Mouse (Mus musculus) left cerebral cortex, postnatal 10 days (tissue): ENCODE measurements at regions not wholly inside any gene's neighbourhood (a gene's known extent, or its start where the extent isn't known, plus 50 kb on each side); places are given as distances from the start of the nearest gene placed in this dataset.
A peak's percentile ranks its signal among the peaks of the same experiment; 100 is the strongest.
"Not testable (repeated sequence)": the region's sequence is repeated elsewhere in the genome, so short reads cannot be mapped to it uniquely, and the experiment has no call there.

ENCODE experiments used
- DNase-seq, 2 experiments: peaks; one replicate each; pipeline ENCODE4 v3.0.0; 2021 to 2022; ENCODE audit warnings: low spot score in 2 of 2, mixed read lengths in 1 of 2; ENCODE audit errors: extremely low spot score in 1 of 2
- intact Hi-C: fragments of 180-260 bp; cut with DNase I; formaldehyde crosslinking; loops from one replicate; pipeline ENCODE4 v1.15.1; 2025

DNA sequence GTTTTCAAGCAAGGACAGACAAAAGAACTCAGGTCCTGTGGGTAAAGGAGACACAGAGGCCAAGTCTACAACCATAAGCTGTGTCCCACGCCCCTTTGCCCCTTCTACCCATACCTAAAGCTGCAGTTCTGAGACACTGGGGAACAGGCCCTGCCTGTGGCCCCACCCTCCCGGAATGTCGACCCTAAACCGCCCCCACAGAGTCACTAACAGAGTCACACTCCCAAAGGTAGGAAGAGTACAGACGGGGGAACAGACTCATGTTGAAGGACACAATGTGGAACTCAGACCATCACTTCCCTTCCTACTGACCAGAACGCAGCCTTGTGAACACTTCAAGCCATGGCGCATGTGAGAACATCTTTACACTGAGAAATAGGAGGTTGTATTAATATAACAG, 231.9 kb downstream of the Prex1 start:
- no peak for DNase-seq
- intact Hi-C loops = loop anchor here (5.0 kb wide), 1 partner anchor 44 kb away; no protein-coding TSS in a partner anchor

DNA sequence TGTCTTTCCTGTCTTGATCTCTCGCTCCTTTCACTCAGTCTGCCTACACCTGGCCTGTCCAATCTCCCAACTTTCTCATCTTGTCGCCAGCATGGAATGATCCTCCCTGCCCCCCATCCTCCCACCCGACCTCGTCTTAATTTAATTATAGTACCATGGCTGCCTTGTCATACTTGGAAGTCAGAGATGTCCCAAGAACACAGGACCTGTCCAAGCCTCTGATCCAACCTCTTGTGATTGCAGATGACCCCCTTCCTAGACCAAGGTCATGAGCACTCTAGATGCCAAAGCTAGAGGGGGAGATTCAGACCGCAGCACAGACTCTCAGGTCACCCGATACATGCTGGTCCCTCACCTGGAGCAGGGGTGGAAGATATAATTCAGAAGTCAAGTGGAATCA, 232.3 kb downstream of the Prex1 start:
- intact Hi-C loops = loop anchor here (5.0 kb wide), 1 partner anchor 44 kb away; no protein-coding TSS in a partner anchor
- DNase-seq = no peak

DNA sequence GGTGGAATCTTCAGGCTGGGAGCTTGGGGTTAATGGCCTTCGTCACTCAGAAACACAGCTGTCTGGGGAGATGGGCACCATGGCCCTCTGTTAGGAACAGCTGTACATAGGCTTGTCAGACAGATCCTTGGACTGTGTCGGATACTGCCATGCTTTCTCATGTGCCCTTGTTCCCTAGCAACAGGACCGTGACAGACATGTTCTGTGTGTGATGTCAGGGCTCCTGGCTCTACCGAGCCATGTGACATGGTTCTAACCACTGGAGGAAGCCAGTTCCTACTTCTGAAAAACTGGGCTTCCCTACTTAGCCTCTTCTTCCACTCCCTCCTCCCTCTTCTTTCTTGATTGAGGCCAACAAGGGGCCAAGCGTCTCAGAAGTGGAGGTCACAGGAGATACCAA, 232.7 kb downstream of the Prex1 start:
- no peak for DNase-seq
- intact Hi-C loops = loop anchor here (5.0 kb wide), 1 partner anchor 44 kb away; no protein-coding TSS in a partner anchor

DNA sequence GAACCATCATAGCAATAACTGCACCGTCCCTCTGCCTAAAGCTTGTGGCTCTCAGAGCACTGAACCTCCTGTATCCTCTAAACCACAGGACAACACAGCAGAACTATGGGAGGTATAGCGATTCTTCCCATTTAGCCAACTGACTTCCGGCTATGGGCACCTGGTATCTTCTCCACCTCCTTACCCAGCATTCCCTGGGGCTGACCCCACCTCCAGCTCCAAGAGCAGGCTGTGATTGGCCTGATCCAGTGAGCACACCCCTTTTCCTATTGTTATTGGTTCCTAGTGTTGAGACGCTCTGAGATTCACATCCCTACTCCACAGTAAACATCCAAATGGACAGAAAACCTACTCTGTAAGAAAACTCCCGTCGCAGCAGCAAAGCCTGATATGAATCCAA, 236.7 kb downstream of the Prex1 start:
- intact Hi-C loops = no loop called here
- no peak for DNase-seq

DNA sequence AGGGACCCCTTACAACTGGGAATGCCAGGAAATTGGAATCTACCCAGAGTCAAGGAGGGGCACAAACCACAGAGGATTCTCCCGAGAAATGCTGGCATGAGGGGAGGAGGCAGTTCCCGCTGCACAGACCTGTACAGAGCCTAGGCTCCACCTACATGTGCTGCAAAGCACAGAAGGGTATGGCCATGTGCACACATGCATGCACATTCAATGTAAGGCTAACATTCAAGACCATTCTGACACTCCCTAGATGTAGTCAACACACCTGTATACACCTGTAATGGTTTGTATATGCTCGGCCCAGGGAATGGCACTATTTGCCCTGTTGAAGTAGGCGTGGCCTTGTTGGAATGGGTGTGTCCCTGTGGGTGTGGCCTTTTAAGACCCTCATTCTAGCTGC, 238.0 kb downstream of the Prex1 start:
- DNase-seq = no peak
- intact Hi-C loops = no loop called here

DNA sequence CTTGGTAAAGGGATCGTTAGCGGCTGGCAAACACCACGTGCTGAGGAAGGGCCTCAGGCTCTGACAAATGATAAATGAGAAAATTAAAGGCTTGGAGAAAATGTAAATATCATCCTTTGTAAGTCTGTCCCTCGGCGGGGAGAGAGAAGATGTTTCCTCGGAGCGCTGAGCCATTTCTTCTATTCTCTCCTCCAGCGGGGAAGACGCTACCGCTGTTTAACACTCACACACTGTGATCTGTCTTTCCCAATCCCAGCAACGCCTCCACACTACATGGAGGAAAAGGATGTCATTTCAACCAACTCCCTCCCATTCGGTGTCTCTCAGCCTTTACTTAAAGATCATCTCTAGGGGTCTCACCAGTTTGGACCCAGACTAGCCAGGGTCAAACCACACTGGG, 239.0 kb downstream of the Prex1 start:
- no peak for DNase-seq
- intact Hi-C loops = no loop called here

DNA sequence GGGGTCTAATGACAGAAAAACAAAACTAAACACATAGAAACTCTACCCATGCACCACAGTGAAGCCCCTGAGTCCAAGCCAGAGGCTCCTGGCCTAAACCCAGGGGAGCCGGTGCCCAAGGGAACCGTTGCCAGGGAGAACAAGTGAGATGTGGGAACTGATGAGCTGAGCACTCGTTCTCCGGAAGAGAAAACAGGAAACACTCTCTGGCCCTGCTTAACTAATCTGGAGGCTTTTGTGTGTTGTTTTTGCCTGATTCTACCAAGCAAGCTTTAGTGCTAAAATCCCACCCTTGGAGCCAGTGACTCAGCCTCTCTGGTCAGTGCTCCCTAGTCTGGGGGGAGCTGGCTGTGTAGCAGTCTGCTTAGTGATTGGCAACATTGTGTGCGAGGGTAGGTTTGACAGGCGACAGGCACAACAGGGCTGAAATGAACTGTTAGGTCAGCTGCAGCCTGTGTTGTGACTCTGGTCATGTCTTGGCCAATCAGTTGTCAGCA, 242.3 kb downstream of the Prex1 start:
- intact Hi-C loops = no loop called here
- DNase-seq = peak in 1 of 2 experiments; percentile 62

DNA sequence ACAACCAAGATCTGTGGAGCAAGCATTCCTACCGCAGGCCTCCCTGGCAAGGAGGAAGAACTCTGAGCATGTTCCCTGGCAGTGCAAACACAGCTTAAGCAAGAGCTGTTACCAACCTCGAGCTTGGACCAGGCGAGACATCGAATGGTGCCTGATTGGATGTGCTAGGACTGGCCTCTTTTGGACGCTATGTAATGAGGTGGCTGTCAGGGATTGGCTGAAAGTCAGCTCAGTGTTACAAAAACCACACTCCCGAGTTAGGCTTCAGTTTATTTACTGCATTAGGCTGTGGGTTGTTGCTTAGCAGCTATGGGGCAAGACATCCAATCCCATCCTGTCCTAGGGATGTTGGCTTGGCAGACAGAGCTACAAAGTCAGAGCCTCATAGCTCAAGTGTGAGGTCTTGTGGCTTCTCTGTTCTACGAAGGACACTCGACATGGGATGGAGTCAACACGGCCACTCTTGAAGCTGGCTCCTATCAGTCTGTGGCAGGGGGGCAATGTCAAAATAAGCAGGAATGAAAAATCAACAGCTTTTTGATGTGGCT, 244.5 kb downstream of the Prex1 start:
- intact Hi-C loops = no loop called here

DNA sequence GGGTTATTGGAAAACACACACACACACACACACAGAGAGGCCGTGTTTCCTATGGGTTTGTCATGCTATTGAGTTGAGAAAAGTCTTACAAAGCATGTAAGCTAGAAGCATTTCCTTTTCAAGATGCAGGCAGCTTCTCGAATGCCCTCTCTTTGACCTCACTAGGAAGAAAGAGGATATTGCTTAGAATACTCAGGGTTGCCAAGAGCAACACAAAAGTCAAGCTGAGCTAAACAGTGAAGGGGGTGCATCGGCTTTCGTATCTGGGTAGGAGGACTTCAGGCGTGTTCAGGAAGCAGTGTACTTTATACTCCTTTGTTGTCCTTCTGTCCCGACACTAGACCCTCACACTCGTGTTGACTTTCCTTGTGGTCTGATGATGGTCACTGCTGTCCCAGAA, 246.5 kb downstream of the Prex1 start:
- intact Hi-C loops = no loop called here
- DNase-seq = no peak

More for the DNA sequence above, 244.5 kb downstream of the Prex1 start:
- DNase-seq = no peak

DNA sequence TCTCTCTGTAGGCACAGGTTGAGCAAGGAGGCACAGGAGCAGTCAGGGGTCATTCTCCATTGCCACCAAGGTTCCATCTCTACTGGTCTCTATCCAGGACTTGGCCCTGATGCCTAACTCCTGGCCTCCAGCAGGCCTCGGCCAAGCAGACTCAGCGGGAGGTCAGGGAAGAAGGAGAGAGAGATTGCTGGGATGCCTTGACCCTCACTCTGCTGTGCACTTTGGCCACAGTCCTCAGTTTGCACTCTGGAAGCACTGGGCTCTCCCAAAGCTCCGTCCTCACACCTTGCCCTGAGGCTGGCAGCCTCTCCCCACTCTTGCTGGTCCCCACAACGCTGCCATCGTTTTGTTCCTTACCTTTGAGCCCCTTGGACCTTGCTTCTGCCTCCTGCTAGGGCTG, 248.1 kb downstream of the Prex1 start:
- intact Hi-C loops = no loop called here
- DNase-seq = no peak

DNA sequence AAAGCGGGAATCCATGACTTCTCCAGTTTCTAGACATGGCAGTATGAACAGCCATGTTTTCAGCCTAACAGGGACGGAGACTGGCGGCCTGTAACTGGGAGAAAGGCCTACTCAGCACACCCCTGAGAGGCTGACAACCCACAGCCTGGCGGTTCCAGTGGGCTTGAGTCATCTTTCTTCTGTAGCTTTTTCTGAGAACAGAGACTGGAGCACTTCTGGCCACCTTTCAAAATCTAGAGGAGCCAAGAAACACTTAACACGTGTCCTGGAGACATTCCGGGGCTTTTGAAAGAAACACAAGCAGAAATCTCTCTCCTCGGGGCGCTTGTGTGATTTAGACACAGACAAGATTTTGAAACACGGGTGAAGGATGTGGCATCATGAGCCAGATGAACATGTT, 250.1 kb downstream of the Prex1 start:
- intact Hi-C loops = no loop called here
- peak; percentile 45 to 57 for DNase-seq

DNA sequence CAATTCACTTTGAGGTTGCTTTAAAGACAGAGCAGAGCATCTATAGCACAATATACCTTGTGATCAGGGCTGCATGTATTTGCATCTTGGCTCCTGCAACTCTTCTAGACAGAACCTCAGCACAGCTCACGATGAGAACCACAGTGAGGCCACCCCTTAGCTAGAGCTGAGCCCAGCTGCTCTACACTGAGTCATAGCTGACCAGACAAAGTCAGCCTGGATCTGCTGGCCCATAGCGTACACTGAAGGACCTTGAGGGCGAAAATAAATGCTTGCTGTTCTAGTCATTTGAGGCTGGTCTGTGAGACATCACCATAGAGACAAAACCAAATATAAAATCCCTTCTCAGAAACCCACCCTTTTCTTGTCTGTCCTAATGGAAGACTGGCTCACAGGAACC, 251.7 kb downstream of the Prex1 start:
- intact Hi-C loops = no loop called here
- DNase-seq = no peak

DNA sequence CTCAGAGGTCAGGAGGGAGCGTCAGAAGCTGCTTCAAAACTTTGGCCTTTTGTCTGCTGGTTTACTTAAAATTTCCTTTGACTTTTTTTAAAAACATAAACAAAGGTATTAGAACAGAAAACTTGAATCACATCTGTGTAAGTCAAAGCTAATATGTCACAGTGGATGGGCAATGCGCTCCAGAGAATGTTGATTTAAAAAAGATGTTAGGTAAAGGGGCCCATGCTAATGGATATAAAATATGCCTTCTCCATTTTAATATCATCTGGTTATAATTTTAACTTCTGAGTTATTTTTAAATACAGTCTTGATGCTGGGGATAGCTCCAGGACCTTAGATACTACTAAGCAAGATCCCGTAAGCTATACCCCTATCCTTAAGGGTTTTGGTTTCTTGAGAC, 252.5 kb downstream of the Prex1 start:
- intact Hi-C loops = no loop called here
- no peak for DNase-seq

DNA sequence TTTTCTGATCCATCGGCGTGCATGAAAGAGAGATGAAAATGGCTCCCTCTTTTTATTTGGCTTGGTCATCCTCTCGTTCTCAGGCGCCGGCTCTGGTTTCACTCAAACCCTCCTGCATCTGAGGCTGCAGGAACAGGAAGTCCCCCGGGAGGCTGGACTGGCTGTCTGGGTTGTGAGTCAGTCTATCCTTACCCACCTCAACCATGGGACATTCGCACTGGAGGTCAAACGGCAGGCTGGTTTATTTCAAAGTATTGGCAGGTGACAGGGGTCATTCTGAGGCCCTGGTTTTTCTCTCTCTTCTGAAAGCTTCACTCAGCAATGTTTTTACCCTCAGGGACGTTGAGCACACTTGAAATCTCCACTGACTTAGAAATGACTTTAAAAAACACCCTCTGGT, 253.7 kb downstream of the Prex1 start:
- peak in 1 of 2 experiments; percentile 55 for DNase-seq
- intact Hi-C loops = no loop called here

DNA sequence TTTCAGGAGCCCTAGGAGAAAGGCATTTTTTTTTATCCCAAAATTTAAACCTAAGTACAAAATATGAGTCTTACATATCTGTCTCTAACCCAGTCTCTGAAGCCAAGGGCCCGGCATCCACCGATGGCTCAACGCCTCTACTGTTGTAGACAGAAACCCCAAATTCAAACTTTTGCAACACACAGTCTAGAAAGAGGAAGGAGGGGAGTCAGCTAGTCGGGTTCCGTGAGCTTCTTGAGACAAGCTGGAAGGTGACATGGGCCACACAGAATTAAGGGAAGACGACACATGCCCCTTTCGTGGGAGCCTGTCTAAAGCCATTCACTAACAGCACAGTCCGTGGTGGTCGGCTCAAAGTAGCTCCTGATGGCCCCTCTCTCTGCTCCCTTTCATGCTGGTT, 254.7 kb downstream of the Prex1 start:
- no peak for DNase-seq
- intact Hi-C loops = no loop called here

DNA sequence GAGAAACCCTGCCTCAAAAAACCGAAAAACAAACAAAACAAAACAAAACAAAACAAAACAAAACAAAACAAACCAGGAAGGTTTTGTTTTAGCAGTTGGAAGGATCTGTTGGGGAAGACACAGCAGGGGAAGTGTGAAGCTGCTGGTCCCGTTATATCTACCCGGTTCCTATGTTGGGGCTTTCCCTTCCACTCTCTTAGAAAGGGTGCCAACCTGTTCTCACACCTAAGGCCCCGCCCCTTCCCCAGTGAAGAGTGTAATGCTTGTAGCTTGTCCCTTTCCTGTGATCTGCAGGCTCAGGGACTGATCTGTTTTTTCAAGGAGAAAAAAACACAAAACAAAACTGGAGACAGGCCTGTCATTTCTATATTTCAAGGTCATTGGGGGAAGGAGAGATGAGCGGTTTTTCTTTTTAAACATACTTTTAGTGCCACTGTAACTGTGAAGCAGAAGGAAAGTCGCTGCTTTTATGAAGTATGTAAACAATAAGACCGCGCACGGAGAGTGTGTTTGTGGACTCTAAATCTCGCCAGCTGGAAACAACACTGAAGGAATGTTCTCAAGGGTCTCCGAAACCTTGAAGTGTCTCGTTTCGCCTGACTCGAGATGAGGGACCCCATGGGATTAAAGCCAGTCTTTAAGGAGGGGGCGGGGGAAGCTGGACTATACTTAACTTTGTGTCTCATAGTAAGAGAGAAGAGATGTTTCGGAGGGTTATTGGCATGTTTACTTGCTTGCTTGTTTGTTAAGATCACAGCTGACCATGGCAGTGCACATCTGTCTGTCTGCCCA, 256.1 kb downstream of the Prex1 start:
- DNase-seq = no peak

DNA sequence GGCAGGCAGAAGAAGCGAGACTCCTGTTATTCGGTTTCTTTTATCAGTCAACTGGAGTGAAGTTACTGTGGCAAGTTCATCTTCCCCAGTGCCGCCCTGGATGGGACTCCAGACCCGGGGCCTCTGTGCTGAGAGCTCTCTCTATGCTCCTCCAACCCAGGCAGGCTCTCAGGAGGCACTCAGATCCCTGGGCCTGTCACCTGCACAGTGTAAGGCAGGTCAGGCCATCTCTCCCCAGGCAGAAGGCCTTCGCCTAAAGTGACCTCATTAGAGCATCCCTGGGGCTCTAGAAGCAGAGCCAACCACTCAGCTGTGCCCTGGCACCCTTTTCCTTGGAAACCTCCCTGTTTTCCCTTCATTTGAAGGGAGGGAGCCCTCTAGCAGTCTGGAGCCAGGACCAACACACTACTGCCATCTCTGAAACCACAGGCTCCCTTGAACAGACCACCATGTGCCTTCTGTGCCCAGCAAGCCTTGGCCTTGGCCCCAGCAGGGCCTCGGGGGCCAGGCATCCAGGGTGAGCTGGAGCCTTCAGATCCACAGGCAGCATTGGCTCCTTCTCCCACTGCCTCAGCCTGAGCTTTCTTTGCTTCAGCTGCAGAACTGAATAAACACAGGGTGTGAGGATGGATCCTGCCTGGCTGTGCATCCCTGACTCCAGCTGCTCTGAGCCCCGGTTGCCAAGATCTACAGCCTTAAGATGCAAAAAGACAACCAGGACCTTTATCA, 259.3 kb downstream of the Prex1 start:
- DNase-seq, intact Hi-C loops: not testable (repeated sequence)

More for the DNA sequence above, 256.1 kb downstream of the Prex1 start:
- intact Hi-C loops = no loop called here

DNA sequence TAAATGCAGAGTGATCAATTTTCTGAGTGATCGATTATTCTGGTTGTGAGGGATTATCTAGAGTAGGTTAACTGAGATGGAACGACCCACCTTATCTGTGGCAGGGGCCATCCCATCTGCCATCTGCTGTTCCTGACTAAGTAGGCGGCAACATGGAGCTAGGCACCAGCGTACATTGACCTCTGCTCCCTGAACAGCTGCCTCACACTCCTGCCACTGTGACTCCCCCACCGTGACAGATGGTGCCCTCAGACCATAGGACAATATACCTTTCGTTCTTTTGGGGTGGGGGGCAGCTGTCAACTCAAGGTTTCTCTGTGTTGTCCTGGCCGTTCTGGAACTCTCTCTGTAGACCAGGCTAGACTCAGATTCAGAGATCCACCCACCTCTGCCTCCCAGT, 262.7 kb downstream of the Prex1 start:
- DNase-seq = no peak
- intact Hi-C loops = no loop called here

DNA sequence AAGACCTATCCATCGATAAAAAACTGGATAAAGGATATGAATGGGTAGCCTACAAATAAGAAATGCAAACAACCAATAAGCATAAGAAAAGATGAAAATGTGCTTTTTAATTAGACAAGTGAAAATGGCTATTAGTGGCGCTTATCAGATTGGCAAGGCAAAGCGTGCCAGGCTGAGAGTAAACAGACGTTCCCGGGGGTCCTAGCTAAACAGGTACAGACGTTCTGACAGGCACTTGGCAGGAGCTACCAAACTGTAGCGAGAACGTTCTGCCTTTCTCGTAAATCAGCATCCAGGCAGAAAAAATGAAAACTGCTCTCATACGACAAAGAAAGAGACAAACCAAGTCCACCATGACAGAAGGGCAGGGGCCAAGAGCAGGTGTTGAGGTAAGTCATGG, 263.3 kb downstream of the Prex1 start:
- DNase-seq = no peak
- intact Hi-C loops = no loop called here

DNA sequence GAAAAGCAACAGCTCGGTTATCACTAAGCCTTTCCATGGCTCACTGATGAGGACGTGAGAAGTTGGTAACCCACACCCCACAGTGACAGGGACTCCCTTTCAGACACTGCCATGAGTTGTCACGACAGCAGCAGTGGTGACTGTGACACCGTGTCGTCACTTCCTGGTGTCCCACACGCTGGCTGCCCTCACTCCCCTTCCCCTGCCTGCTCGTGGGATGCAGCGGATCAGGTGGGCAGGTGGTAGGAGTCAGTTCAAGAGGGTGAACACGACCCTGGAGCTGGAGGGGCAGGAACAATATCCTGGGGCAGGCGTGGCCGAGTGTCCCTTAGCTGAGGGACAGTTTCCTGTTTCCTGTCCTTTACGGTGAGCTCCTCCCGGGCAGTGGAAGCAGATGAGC, 264.9 kb downstream of the Prex1 start:
- DNase-seq = no peak
- intact Hi-C loops = no loop called here
